Mouse (Mus musculus): ENCODE results near the gene Xbp1. TPM values are rescaled to one million over a fixed set of nuclear protein-coding genes. Genes with fewer than 3 reads are reported as not detected.

The Xbp1 gene
- polyA plus RNA-seq, 1 experiment from 2014 or later, result 149 TPM

DNA sequence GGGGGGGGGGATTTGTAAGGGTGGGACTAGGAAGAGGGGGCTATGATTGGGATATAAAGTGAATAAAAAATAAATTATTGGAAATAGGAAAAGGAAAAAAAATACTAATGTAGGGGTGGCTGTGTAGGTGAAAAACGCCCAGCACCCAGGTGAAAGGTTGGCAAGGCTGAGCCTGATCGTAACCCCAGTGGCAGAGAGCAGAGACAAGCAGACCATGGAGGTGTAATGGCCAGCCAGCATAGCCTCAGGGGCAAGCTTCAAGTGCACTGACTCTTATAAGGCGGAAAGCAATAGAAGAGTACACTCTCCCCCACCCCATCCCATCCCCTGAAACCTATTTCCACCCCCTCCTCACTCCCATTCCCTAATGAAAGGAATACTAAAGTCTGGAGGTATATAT, 778 bp upstream of the Xbp1 start:
- Histone ChIP-seq H3K9me3 (ENCODE audit: control insufficient read depth, low read length) (no peaks in the 10 kb centered on the region), H3K9ac (ENCODE audit: low read depth, low read length) (no peak overlapping the region), H3K4me1 (replicated peaks; ENCODE audit: control insufficient read depth, insufficient read depth, low read length) (peaks cover 8% of the 10 kb centered on the region), H3K27me3 (replicated peaks; ENCODE audit: control insufficient read depth, insufficient read depth, low read length) (no peaks in the 10 kb centered on the region), H3K36me3 (ENCODE audit: control insufficient read depth, insufficient read depth, low read length) (peaks cover 20% of the 10 kb centered on the region), H3K4me3 (ENCODE audit: low read depth, low read length) (peak overlapping the region; percentile 95; the same call in 1 of the 2 replicates), H3K27ac (ENCODE audit: low read depth, low read length) (peak overlapping the region; percentile 32; the same call in 1 of the 2 replicates), H3K4me2 (peak overlapping the region; percentile 88)
- ATAC-seq (replicated peaks; ENCODE audit: low FRiP score) (no peak), DNase-seq (ENCODE audit: low spot score) (no peak)
- whole genome bisulfite sequencing, result 87% methylated on average over 3 of the region's 3 CpGs

DNA sequence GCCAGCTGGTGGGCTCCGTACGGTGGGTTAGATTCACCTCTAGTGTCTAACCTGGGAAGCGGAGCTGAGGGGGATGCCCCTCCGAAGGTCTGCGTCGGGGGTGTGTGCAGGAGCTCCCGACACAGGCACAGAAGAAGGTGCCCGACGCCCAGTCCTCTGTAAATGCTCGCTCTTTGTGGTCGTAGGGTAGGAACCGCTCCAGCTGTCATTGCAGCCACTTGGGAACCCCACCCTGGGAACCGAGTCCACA, 732 bp downstream of the Xbp1 start:
- H3K27me3 ChIP-seq (replicated peaks; ENCODE audit: control insufficient read depth, insufficient read depth, low read length), result no peaks in the 10 kb centered on the region
- H3K27ac ChIP-seq (ENCODE audit: low read depth, low read length), result peak overlapping the region; percentile 96
- ATAC-seq (replicated peaks; ENCODE audit: low FRiP score) (peak; percentile 42), DNase-seq (ENCODE audit: low spot score) (no peak)
- peak overlapping the region; percentile 88 for H3K4me2 ChIP-seq
- no peaks in the 10 kb centered on the region for H3K9me3 ChIP-seq (ENCODE audit: control insufficient read depth, low read length)
- WGBS, result under 1% methylated on average over 13 of the region's 13 CpGs
- H3K9ac ChIP-seq (ENCODE audit: low read depth, low read length), result peak overlapping the region; percentile 99
- H3K4me3 ChIP-seq (ENCODE audit: low read depth, low read length), result peak overlapping the region; percentile 95
- peaks cover 25% of the 10 kb centered on the region for H3K36me3 ChIP-seq (ENCODE audit: control insufficient read depth, insufficient read depth, low read length)
- peaks cover 8% of the 10 kb centered on the region for H3K4me1 ChIP-seq (replicated peaks; ENCODE audit: control insufficient read depth, insufficient read depth, low read length)

DNA sequence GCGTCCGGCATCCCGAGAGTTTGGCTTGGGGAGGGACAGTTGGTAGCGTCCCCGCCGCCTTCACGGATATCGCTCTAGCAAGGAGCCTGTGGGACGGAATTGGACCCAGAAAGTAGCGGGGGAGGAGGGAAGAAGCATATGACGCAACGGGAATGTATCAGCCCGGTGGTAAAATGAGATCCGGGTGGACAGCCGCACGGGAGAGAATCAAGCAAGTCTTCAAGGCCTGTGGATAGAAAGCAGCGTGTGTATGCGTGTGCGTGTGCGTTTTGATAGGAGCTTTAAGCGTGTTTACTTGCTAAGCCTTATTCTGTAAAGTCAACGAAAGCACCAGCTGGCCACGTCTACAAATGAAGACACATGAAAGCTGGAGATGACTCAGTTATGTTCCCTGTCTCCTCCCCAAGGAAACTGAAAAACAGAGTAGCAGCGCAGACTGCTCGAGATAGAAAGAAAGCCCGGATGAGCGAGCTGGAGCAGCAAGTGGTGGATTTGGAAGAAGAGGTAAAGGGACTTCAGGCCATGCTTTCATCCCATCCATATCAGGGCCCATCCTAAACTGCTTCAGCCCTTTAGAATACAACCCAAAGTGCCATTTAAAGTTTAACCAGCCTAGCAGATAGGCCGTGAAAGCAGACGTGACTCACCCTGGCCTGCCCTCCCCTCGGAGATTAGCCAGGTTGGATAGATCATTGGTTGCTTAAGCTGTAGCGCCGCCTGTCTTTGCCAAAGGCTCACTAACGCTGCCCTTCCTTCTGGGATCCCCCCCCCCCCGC, 1.2 kb downstream of the Xbp1 start:
- Histone ChIP-seq H3K4me2 (peak overlapping the region; percentile 88), H3K9me3 (ENCODE audit: control insufficient read depth, low read length) (no peaks in the 10 kb centered on the region), H3K4me3 (ENCODE audit: low read depth, low read length) (peak overlapping the region; percentile 95), H3K9ac (ENCODE audit: low read depth, low read length) (peak overlapping the region; percentile 99), H3K27ac (ENCODE audit: low read depth, low read length) (peak overlapping the region; percentile 96), H3K4me1 (replicated peaks; ENCODE audit: control insufficient read depth, insufficient read depth, low read length) (peaks cover 8% of the 10 kb centered on the region), H3K27me3 (replicated peaks; ENCODE audit: control insufficient read depth, insufficient read depth, low read length) (no peaks in the 10 kb centered on the region), H3K36me3 (ENCODE audit: control insufficient read depth, insufficient read depth, low read length) (peaks cover 25% of the 10 kb centered on the region)
- under 1% methylated on average over 33 of the region's 34 CpGs for WGBS
- ATAC-seq (replicated peaks; ENCODE audit: low FRiP score) (peak; percentile 75), DNase-seq (ENCODE audit: low spot score) (peak; percentile 72)

DNA sequence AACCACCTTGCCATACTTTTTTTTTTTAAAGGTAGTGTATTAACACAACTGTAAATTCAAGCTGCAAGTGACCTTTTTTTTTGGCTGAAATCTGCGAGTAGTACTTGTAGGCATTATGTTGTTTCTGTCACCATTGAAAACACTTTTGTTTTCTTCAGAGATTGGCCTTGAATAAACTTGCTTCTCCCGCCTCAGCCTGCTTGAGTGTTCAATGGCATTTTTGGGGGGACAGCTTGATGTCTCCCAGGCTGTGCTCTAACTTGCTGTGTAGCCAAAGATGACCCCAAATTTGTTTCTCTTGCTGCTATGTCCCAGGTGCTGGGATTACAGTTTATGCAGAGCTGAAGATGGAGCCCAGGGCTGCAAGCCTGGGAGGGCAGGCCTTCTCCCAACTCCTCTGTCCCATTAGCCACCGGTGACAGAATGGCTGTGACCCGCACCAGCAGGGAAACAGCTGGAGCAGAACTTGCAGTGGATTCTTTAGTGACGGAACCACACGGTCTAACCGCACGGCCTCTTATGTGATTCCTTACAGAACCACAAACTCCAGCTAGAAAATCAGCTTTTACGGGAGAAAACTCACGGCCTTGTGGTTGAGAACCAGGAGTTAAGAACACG, 2.4 kb downstream of the Xbp1 start:
- H3K4me2 ChIP-seq, result peak overlapping the region; percentile 88

DNA sequence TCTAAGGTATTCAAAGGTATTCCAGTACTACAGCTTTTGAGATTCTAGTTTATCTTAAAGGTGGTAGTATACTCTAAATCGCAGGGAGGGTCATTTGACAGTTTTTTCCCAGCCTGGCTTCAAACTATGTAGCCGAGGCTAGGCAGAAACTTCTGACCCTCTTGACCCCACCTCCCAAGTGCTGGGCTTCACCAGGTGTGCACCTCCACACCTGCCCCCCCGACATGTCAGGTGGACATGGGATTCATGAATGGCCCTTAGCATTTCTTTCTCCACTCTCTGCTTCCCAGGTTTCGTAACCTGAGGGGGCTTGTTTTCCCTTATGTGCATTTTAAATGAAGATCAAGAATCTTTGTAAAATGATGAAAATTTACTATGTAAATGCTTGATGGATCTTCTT, 5.0 kb downstream of the Xbp1 start:
- 86% methylated on average over 4 of the region's 4 CpGs for WGBS

More for the DNA sequence above, 2.4 kb downstream of the Xbp1 start:
- no peak for DNase-seq (ENCODE audit: low spot score)
- peaks cover 25% of the 10 kb centered on the region for H3K36me3 ChIP-seq (ENCODE audit: control insufficient read depth, insufficient read depth, low read length)
- no peaks in the 10 kb centered on the region for H3K27me3 ChIP-seq (replicated peaks; ENCODE audit: control insufficient read depth, insufficient read depth, low read length)
- H3K9me3 ChIP-seq (ENCODE audit: control insufficient read depth, low read length), result no peaks in the 10 kb centered on the region
- 89% methylated on average over 11 of the region's 11 CpGs for WGBS
- no peak for ATAC-seq (replicated peaks; ENCODE audit: low FRiP score)
- H3K4me3 ChIP-seq (ENCODE audit: low read depth, low read length), result peak overlapping the region; percentile 95
- H3K4me1 ChIP-seq (replicated peaks; ENCODE audit: control insufficient read depth, insufficient read depth, low read length), result peaks cover 8% of the 10 kb centered on the region
- H3K9ac ChIP-seq (ENCODE audit: low read depth, low read length), result peak overlapping the region; percentile 99; the same call in 1 of the 2 replicates
- H3K27ac ChIP-seq (ENCODE audit: low read depth, low read length), result no peak overlapping the region

DNA sequence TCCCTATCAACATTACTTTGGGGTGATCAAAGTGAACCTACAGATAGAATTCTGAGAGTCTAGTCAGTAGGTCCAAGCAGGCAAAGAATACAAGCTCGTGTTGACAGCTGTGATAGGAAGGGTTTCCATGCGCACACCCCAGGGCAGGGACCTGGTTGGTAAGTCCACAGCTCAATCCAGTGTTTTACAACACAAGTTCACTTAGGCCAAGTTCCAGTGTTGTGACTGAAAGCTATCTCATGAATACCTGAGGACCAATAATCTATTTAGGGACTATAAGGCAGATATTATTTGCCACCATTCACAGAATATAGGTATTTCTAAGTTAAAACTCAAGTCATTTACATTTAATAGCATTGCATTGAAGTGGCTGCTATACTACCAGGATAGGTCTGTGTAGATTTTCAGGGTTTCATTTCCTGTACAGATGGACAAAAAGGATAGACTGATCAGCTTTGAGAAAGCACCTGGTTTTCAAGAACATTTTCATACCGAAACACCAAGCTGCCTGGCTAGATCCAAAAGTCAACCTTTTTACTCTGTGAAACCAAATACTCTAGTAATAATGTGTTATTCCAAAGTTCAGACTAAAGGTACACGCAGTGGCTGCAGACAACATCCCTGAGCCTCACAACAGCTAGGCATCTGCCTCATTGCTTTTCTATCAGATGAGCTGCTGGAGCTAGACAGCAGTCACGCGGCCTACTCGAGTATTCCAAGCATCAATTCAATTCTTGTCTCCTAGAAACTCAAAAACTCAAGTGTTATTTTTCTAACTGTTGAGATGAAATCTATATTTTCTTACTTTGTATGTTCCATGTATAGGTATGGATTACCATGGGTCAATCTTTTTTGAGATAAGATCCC, 6.3 kb downstream of the Xbp1 start:
- Histone ChIP-seq H3K36me3 (ENCODE audit: control insufficient read depth, insufficient read depth, low read length) (peaks cover 43% of the 10 kb centered on the region), H3K27ac (ENCODE audit: low read depth, low read length) (no peak overlapping the region), H3K4me1 (replicated peaks; ENCODE audit: control insufficient read depth, insufficient read depth, low read length) (peaks cover 8% of the 10 kb centered on the region), H3K4me3 (ENCODE audit: low read depth, low read length) (no peak overlapping the region), H3K27me3 (replicated peaks; ENCODE audit: control insufficient read depth, insufficient read depth, low read length) (no peaks in the 10 kb centered on the region), H3K9me3 (ENCODE audit: control insufficient read depth, low read length) (no peaks in the 10 kb centered on the region), H3K9ac (ENCODE audit: low read depth, low read length) (no peak overlapping the region), H3K4me2 (no peak overlapping the region)
- ATAC-seq (replicated peaks; ENCODE audit: low FRiP score) (no peak), DNase-seq (ENCODE audit: low spot score) (no peak)
- 83% methylated on average over 7 of the region's 7 CpGs for WGBS

More for the DNA sequence above, 5.0 kb downstream of the Xbp1 start:
- H3K27me3 ChIP-seq (replicated peaks; ENCODE audit: control insufficient read depth, insufficient read depth, low read length), result no peaks in the 10 kb centered on the region
- H3K4me2 ChIP-seq, result no peak overlapping the region
- H3K4me1 ChIP-seq (replicated peaks; ENCODE audit: control insufficient read depth, insufficient read depth, low read length), result peaks cover 8% of the 10 kb centered on the region
- H3K4me3 ChIP-seq (ENCODE audit: low read depth, low read length), result no peak overlapping the region
- no peak overlapping the region for H3K9ac ChIP-seq (ENCODE audit: low read depth, low read length)
- H3K9me3 ChIP-seq (ENCODE audit: control insufficient read depth, low read length), result no peaks in the 10 kb centered on the region
- H3K36me3 ChIP-seq (ENCODE audit: control insufficient read depth, insufficient read depth, low read length), result peaks cover 34% of the 10 kb centered on the region
- no peak overlapping the region for H3K27ac ChIP-seq (ENCODE audit: low read depth, low read length)
- ATAC-seq (replicated peaks; ENCODE audit: low FRiP score) (no peak), DNase-seq (ENCODE audit: low spot score) (no peak)

DNA sequence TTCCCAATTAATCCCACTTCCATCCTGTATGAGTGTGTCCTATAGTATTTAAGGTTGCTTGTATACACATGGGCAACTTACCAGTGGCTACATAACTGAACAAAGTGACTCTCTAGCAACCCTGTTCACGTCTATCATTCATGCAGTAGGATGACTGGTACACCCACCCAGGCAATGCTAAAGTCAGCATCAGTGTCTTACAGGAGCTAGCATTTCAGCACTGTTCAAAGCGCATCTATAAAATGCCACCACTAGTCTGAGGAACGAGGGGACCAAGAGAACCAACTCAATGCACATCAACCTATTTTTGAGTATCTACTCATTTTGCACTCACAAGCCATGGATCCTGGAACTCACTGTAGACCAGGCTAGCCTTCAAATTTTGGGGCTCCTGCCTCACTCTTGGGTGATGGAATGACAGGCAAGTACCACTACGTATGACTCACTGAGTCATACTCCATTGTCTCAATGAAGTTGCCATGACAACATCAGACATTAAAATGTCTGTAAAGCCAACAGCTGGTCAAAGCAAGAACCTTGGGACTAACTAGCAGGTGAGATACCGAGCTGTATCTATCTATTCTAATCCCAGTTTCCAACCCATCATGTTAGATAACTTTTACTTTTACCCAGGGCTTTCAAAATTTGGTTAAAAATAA, 7.5 kb downstream of the Xbp1 start:
- H3K4me3 ChIP-seq (ENCODE audit: low read depth, low read length), result no peak overlapping the region
- H3K9me3 ChIP-seq (ENCODE audit: control insufficient read depth, low read length), result no peaks in the 10 kb centered on the region
- 80% methylated on average over 5 of the region's 5 CpGs for WGBS
- no peak overlapping the region for H3K4me2 ChIP-seq
- ATAC-seq (replicated peaks; ENCODE audit: low FRiP score) (no peak; the same call in 1 of the 2 replicates), DNase-seq (ENCODE audit: low spot score) (no peak)
- H3K27ac ChIP-seq (ENCODE audit: low read depth, low read length), result no peak overlapping the region
- no peak overlapping the region for H3K9ac ChIP-seq (ENCODE audit: low read depth, low read length)
- no peaks in the 10 kb centered on the region for H3K27me3 ChIP-seq (replicated peaks; ENCODE audit: control insufficient read depth, insufficient read depth, low read length)
- peaks cover 1% of the 10 kb centered on the region for H3K4me1 ChIP-seq (replicated peaks; ENCODE audit: control insufficient read depth, insufficient read depth, low read length)
- peaks cover 47% of the 10 kb centered on the region for H3K36me3 ChIP-seq (ENCODE audit: control insufficient read depth, insufficient read depth, low read length)

DNA sequence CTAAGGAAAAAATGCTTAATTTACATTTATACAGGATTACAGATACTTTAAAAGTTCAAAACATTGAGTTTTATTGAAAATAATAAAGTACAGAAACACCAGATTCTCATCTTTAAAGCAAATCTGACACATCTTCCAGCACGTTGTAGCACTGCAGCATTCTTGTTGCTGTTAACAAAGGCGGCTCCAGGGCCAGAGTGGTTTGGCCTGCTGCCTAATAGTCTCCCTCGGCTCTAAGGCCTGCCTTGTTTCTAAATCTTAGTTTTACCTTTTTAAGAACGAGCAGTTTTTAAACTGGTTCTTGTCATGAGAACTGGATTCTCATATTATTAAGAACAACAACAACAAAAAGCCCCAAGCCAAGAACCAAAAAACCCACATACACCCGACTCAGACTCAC, 8.4 kb downstream of the Xbp1 start:
- ATAC-seq (replicated peaks; ENCODE audit: low FRiP score) (no peak), DNase-seq (ENCODE audit: low spot score) (no peak)
- H3K9ac ChIP-seq (ENCODE audit: low read depth, low read length), result no peak overlapping the region
- peaks cover 45% of the 10 kb centered on the region for H3K36me3 ChIP-seq (ENCODE audit: control insufficient read depth, insufficient read depth, low read length)
- no peak overlapping the region for H3K4me2 ChIP-seq
- WGBS, result 79% methylated on average over 5 of the region's 5 CpGs
- no peak overlapping the region for H3K4me3 ChIP-seq (ENCODE audit: low read depth, low read length)
- no peak overlapping the region for H3K27ac ChIP-seq (ENCODE audit: low read depth, low read length)
- H3K4me1 ChIP-seq (replicated peaks; ENCODE audit: control insufficient read depth, insufficient read depth, low read length), result no peaks in the 10 kb centered on the region
- H3K27me3 ChIP-seq (replicated peaks; ENCODE audit: control insufficient read depth, insufficient read depth, low read length), result no peaks in the 10 kb centered on the region
- no peaks in the 10 kb centered on the region for H3K9me3 ChIP-seq (ENCODE audit: control insufficient read depth, low read length)

Data from liver, embryonic 11.5 days (tissue).